Mouse (Mus musculus): Measurements from ENCODE around the gene Gnb3.
"Not testable (repeated sequence)": the region's sequence is repeated elsewhere in the genome, so short reads cannot be mapped to it uniquely, and the experiment has no call there.

Gnb3 gene

DNA sequence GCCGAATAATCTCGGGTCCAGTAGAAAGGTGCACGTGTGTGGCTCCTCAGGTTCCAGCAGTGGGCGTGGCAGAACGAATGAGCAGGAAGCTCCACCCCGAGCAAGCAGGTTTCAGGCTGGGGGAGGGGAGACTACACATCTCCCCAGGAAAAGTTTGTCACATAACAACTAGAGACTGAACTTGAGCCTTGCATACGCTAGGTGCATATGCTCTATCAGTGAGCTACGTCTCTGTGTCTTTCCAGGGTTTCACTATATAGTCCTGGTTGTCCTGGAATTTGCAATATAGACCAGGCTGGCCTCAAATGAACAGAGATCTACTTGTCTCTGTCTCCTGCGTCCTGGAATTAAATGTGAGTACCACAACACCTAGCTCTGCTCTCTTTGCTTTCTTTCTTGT lies 37.7 kb downstream of the Gnb3 start:
- DNase-seq (ENCODE audit: low spot score) = not testable (repeated sequence)

DNA sequence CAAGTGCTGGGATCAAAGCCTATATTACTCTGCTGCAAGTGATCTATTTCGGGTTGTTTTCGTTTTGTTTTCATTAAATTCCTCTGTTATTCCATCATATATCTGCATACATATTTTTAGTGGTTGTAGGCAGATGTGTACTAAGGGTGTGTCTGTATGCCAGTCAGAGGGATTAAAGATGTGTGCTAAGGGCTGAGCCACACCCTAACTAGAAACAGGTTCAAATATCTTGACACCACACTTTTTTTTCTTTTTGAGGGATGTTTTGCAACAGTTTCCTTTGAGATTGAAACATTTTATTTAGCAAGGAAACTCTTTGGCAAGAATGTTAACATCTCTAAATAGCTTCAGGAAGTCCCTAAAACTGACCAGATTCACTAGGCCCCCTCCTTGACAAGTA lies 43.9 kb downstream of the Gnb3 start:
- no peak for DNase-seq (ENCODE audit: low spot score)

DNA sequence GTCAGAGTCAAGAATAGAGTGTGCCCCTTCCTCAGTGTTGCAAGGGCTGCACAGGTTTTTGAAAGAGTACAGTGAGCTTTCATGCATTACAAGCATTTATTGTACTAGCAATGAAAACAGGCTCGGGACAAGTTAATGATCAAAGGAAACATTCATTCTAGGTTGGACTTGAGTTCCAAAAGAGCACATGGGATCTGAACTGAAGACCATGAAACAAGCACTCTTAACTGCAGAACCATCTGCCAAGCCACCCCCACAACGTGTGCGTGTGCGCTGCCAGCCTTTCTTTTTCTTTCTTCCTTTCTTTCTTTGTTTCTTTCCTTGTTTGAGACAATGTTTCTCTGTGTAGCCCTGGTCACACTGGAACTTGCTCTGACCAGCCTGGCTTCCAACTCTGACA lies 44.3 kb downstream of the Gnb3 start:
- no peak for DNase-seq (ENCODE audit: low spot score)

DNA sequence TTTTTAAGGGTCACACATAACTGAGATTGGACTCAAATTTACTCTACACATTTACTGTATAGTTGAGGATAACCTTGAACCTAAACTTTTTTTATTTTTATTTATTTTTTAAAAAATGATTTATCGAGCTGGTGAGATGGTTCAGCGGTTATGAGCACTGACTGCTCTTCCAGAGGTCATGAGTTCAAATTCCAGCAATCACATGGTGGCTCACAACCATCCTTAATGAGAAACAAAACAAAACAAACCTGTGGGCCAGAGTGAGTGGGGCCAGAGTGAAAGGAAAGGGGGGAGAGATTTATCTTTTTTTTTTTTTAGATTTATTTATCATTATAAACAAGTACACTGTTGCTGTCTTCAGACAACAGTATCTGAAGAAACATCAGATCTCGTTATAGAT lies 48.2 kb downstream of the Gnb3 start:
- DNase-seq (ENCODE audit: low spot score) = no peak

DNA sequence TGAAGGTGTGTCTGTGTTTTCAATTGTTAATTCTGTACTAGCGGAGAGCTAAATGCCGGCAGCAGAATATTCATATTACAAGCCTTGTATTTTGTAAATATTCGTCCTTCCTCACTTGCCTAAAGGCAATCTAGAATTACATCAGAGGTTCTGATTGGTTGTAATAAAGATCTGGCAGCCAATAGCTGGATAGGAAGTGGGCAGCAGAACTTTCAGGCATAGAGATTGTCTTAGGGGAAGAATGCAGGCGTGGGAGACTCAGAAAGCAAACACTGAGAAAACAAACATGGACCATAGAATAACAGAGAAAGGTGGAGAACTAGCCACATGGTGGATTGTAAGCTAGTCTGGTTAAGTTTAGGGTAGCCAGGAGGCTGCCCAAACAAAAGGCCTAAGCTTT lies 50.0 kb downstream of the Gnb3 start:
- DNase-seq (ENCODE audit: low spot score) = no peak

DNA sequence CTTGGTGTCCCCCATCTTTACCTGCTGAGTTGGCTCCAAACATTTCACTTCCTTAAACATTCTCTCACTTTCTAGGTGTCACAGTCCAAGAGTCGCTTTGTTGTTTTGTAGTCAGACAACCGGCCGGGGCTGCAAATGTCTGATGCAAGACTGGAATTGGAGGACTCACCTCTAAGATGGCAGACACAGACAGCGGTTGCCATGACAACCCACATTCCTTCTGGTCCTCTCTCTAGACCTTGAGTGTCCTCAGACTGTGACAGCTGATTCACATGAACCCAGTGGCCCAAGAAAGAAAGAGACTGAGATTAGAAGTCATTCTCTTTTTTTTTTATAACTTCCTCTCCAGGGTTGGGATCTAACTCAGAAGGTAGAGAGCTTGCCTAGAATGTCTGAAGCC lies 50.6 kb downstream of the Gnb3 start:
- DNase-seq (ENCODE audit: low spot score) = no peak

DNA sequence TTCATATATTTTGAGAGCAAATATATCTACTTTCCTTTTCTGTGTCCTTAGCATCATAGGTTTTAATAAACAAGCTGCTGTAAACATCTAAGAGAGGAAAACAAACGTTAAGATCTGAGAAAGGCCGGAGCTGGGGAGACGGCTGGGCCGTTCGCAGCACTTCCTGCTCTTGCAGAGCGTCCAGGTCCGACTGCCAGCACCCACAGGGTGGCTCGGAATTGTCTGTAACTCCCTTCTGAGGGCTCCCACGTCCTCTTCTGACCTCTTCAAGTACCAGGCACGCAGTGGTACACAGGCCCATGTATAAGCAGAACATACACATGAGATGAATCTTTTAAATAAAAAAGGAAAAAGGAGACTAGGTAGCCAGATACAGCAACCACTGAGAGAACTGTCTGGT lies 52.4 kb downstream of the Gnb3 start:
- no peak for DNase-seq (ENCODE audit: low spot score)

DNA sequence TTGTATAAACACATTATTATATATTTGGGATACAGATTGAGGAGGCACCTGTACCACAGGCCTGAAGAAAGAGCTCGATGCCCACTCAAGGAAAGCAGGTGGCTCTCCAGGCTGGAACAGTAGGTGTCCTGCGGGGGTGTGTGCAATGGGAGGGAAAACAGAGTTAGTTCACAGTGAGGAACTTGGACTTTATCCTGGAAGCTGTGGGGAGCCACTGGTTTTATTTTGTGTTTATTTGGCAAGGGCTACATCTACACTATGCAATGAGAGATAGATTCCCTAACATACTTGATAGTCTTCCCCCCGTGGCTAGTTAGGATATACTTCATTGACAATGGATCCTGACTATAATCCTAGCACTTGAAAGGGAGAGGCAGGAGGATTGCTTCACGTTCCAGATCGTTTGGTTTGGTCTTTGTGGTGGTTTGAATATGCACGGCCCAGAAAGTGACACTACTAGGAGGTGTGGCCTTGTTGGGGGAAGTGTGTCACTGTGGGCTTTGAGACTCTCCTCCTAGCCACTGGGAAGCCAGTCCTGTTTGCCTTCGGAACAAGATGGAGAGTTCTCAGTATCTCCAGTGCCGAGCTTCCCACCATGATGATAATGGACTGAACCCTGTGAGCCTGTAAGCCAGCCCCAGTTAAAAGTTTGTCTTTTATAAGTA lies 53.2 kb downstream of the Gnb3 start:
- no peak for DNase-seq (ENCODE audit: low spot score)
